Mouse (Mus musculus) spleen, adult 2 months (tissue): ENCODE results near the gene Nat8f1.

Experiments used
- CTCF ChIP-seq: fragments of 200-500 bp; IDR thresholded peaks from 2 replicates; pipeline ENCODE4 v1.5.1; 2011; ENCODE audit warnings: mild to moderate bottlenecking, inconsistent platforms; ENCODE audit not compliant: insufficient read depth, insufficient read length, insufficient replicate concordance; ENCODE audit errors: extremely low read depth
- POLR2A ChIP-seq: fragments of 200-500 bp; IDR thresholded peaks from 2 replicates; pipeline ENCODE4 v1.6.1; 2011; ENCODE audit warnings: low read depth, low read length, inconsistent platforms

- TF ChIP-seq POLR2A: no peak
- TF ChIP-seq CTCF: no peak
These were observed 54.2 kb downstream of the Nat8f1 start for GRCm38 (mm10) chr6:85861247-85861646.
